Mouse (Mus musculus) mature B cell (primary cell): Measurements from ENCODE around the gene Syn3.

Experiments
- in situ Hi-C: fragments of 300-500 bp; cut with MboI; formaldehyde crosslinking; loops from 2 replicates; pipeline ENCODE4 v1.14.3; 2019

The Syn3 gene

GRCm38 (mm10) chr10:86103976-86104375 is 394.7 kb downstream of the Syn3 start:
- in situ Hi-C loops, result no loop called here

GRCm38 (mm10) chr10:86100281-86100851 is 398.3 kb downstream of the Syn3 start:
- in situ Hi-C loops, result no loop called here

GRCm38 (mm10) chr10:86098363-86098762 is 400.3 kb downstream of the Syn3 start:
- in situ Hi-C loops, result no loop called here

GRCm38 (mm10) chr10:86093109-86094035 is 405.3 kb downstream of the Syn3 start:
- in situ Hi-C loops, result no loop called here

- in situ Hi-C loops, result no loop called here
Observed at GRCm38 (mm10) chr10:86091919-86092318, 406.8 kb downstream of the Syn3 start.

- in situ Hi-C loops, result no loop called here
Observed at GRCm38 (mm10) chr10:86079921-86080320, 418.8 kb downstream of the Syn3 start.

GRCm38 (mm10) chr10:86078761-86079160 is 419.9 kb downstream of the Syn3 start:
- in situ Hi-C loops, result no loop called here

GRCm38 (mm10) chr10:86077272-86077671 is 421.4 kb downstream of the Syn3 start:
- in situ Hi-C loops, result no loop called here

GRCm38 (mm10) chr10:86074971-86075711 is 423.6 kb downstream of the Syn3 start:
- in situ Hi-C loops, result no loop called here

GRCm38 (mm10) chr10:86074134-86074533 is 424.6 kb downstream of the Syn3 start:
- in situ Hi-C loops, result no loop called here

- in situ Hi-C loops, result no loop called here
Observed at GRCm38 (mm10) chr10:86070751-86071150, 427.9 kb downstream of the Syn3 start.

GRCm38 (mm10) chr10:86069341-86069740 is 429.4 kb downstream of the Syn3 start:
- in situ Hi-C loops, result no loop called here

- in situ Hi-C loops, result no loop called here
Observed at GRCm38 (mm10) chr10:86067911-86068310, 430.8 kb downstream of the Syn3 start.

GRCm38 (mm10) chr10:86066651-86067050 is 432.0 kb downstream of the Syn3 start:
- in situ Hi-C loops, result no loop called here

- in situ Hi-C loops, result no loop called here
Observed at GRCm38 (mm10) chr10:86065661-86066060, 433.0 kb downstream of the Syn3 start.

- in situ Hi-C loops, result no loop called here
Observed at GRCm38 (mm10) chr10:86064937-86065336, 433.8 kb downstream of the Syn3 start.

- in situ Hi-C loops, result no loop called here
Observed at GRCm38 (mm10) chr10:86063018-86063384, 435.7 kb downstream of the Syn3 start.

GRCm38 (mm10) chr10:86062261-86063017 is 436.3 kb downstream of the Syn3 start:
- in situ Hi-C loops, result no loop called here

GRCm38 (mm10) chr10:86060267-86060666 is 438.4 kb downstream of the Syn3 start:
- in situ Hi-C loops, result no loop called here

- in situ Hi-C loops, result no loop called here
Observed at GRCm38 (mm10) chr10:86057712-86058111, 441.0 kb downstream of the Syn3 start.

GRCm38 (mm10) chr10:86057286-86057685 is 441.4 kb downstream of the Syn3 start:
- in situ Hi-C loops, result no loop called here
